Mouse (Mus musculus) thymus, adult 2 months (tissue): ENCODE measurements at regions not wholly inside any gene's neighbourhood (a gene's known extent, or its start where the extent isn't known, plus 50 kb on each side); places are given as distances from the start of the nearest gene placed in this dataset.

ENCODE experiments used
- DNase-seq: peaks from one replicate; pipeline ENCODE4 v3.0.0; 2021
- H3K27ac ChIP-seq: fragments of 200-500 bp; 2 replicates; pipeline ENCODE4 v1.5.1; 2012; ENCODE audit warnings: low read length, control low read depth; ENCODE audit not compliant: control insufficient read depth, insufficient read depth
- H3K27me3 ChIP-seq: fragments of 200-500 bp; 2 replicates; pipeline ENCODE4 v1.6.1; 2012; ENCODE audit warnings: mild to moderate bottlenecking, low read length, moderate library complexity, mixed read lengths; ENCODE audit not compliant: control insufficient read depth, insufficient read depth
- H3K36me3 ChIP-seq: fragments of 200-500 bp; 2 replicates; pipeline ENCODE4 v1.6.1; 2012; ENCODE audit warnings: mild to moderate bottlenecking, low read length, moderate library complexity; ENCODE audit not compliant: control insufficient read depth, insufficient read depth
- H3K4me1 ChIP-seq: fragments of 200-500 bp; replicated peaks from 2 replicates; pipeline ENCODE4 v1.6.1; 2012; ENCODE audit warnings: low read length; ENCODE audit not compliant: control insufficient read depth, insufficient read depth
- H3K4me3 ChIP-seq: fragments of 200-500 bp; 2 replicates; pipeline ENCODE4 v1.5.1; 2012; ENCODE audit warnings: mild to moderate bottlenecking, low read length, control low read depth, moderate library complexity; ENCODE audit not compliant: control insufficient read depth, insufficient read depth
- CTCF ChIP-seq: fragments of 200-500 bp; IDR thresholded peaks from 2 replicates; pipeline ENCODE4 v1.5.1; 2012; ENCODE audit warnings: mild to moderate bottlenecking, control low read depth, low read length, moderate library complexity, borderline replicate concordance; ENCODE audit not compliant: control insufficient read depth, poor library complexity, insufficient read depth; ENCODE audit errors: extremely low read depth
- POLR2A ChIP-seq: fragments of 200-500 bp; IDR thresholded peaks from 2 replicates; pipeline ENCODE4 v1.6.1; 2012; ENCODE audit warnings: mild to moderate bottlenecking, low read length, control low read depth, moderate library complexity; ENCODE audit not compliant: control insufficient read depth, poor library complexity, insufficient read depth; ENCODE audit errors: extremely low read depth
- WGBS: fragments of 180-500 bp; shearing (Covaris S2); methylation state at CpG from one replicate; pipeline ENCODE4 v1.1.7; 2018; 5-methylcytosine and 5-hydroxymethylcytosine counted together

GRCm38 (mm10) chr14:105615766-105616165 is 280.9 kb downstream of the Spry2 start:
- Histone ChIP-seq H3K36me3 (no peaks in the 10 kb centered on the region), H3K27me3 (no peaks in the 10 kb centered on the region), H3K4me3 (no peak overlapping the region), H3K4me1 (peaks cover 4% of the 10 kb centered on the region; the same call in 1 of the 2 replicates), H3K27ac (no peak overlapping the region)
- TF ChIP-seq CTCF (no peak), POLR2A (no peak)
- 75% methylated on average over 3 of the region's 3 CpGs for WGBS
- no peak for DNase-seq

DNA sequence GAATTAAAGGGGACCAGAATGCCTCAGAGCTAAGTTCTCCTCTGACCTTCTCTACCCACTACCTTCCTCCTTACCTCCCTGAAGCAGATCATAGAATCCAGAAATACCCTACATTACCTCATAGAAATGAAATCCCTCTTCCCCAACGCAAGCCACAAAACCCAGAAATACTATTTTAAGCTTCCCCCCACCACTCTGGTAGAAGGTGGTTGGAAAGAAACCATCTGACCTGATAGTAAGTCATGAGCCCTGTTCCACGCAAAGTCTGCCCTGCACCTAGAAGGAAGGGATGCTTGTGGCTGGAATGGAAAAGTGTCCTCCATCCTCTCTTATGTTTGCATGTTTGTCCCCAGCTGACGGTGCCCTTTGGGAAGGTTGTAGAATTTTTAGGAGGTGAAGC is 283.8 kb downstream of the Spry2 start:
- no peak overlapping the region for H3K27ac ChIP-seq
- WGBS = 55% methylated on average over 3 of the region's 3 CpGs
- DNase-seq = no peak
- H3K36me3 ChIP-seq = no peaks in the 10 kb centered on the region
- H3K4me3 ChIP-seq = no peak overlapping the region
- H3K27me3 ChIP-seq = no peaks in the 10 kb centered on the region
- TF ChIP-seq POLR2A = no peak
- no peak for TF ChIP-seq CTCF
- no peaks in the 10 kb centered on the region for H3K4me1 ChIP-seq

- H3K4me3 ChIP-seq = no peak overlapping the region
- no peaks in the 10 kb centered on the region for H3K27me3 ChIP-seq
- 0 out of 2 replicates have a peak, but pooled peaks cover 2% of the 10 kb centered on the region for H3K4me1 ChIP-seq
- TF ChIP-seq POLR2A = no peak
- TF ChIP-seq CTCF = no peak
- H3K27ac ChIP-seq = no peak overlapping the region
- no peak for DNase-seq
- H3K36me3 ChIP-seq = no peaks in the 10 kb centered on the region
- WGBS = 52% methylated on average over 4 of the region's 4 CpGs
Measured at GRCm38 (mm10) chr14:105608804-105609203, 287.8 kb downstream of the Spry2 start.

GRCm38 (mm10) chr14:105606551-105606950 is 290.1 kb downstream of the Spry2 start:
- no peak for DNase-seq
- no peaks in the 10 kb centered on the region for H3K36me3 ChIP-seq
- WGBS = 94% methylated on average over 3 of the region's 3 CpGs
- no peaks in the 10 kb centered on the region for H3K27me3 ChIP-seq
- peaks cover 7% of the 10 kb centered on the region for H3K4me1 ChIP-seq
- no peak for TF ChIP-seq CTCF
- no peak for TF ChIP-seq POLR2A
- H3K27ac ChIP-seq = no peak overlapping the region
- H3K4me3 ChIP-seq = no peak overlapping the region

DNA sequence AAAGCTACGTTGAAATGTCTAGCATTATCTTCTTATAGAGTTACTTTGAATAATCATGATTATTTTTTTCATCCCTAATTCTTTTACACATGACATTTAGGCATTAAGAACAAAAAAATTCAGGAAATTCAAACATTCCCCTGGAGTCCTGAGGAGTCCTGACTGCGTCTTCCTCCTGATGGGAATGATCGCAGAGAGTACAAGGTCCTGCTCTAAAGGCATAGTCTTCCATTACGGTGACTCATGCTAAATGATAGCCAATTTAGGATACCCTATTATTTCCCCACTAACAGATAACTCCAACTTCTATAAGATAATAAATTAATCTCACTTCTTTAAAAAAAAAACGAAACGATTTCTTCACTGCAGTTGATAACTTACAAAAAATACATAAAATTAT is 292.2 kb downstream of the Spry2 start:
- 96% methylated on average over 6 of the region's 6 CpGs for WGBS
- no peaks in the 10 kb centered on the region for H3K36me3 ChIP-seq
- TF ChIP-seq POLR2A (no peak), CTCF (no peak)
- no peak for DNase-seq
- H3K4me1 ChIP-seq = peaks cover 7% of the 10 kb centered on the region
- H3K27me3 ChIP-seq = no peaks in the 10 kb centered on the region
- H3K4me3 ChIP-seq = no peak overlapping the region
- H3K27ac ChIP-seq = no peak overlapping the region

DNA sequence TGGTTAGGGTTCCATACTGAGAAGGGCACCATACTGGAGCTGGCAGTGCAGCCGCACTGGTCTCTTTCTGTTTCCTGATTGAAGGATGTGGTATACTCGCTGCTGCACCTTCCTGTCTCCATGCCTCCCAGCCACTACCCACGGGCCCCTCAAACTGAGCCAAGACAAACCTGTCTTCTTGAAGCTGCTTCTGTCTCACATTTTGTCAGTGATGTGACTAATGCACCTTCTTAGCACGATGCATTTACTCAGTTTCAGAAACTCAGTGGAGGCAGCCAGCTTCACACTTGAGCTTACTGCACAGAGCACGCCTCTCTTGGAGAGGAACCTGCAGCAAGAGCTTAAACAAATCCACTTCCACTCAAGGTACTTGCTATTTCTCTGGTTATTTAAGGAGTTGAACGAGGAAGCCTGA is 293.6 kb downstream of the Spry2 start:
- 11% methylated on average over 6 of the region's 6 CpGs for WGBS

More for the DNA sequence above, 293.6 kb downstream of the Spry2 start:
- Histone ChIP-seq H3K27me3 (no peaks in the 10 kb centered on the region), H3K27ac (no peak overlapping the region), H3K4me3 (no peak overlapping the region), H3K36me3 (no peaks in the 10 kb centered on the region), H3K4me1 (peaks cover 7% of the 10 kb centered on the region)
- DNase-seq = peak; percentile 33
- TF ChIP-seq POLR2A (no peak), CTCF (no peak)
